Mouse (Mus musculus) MEL (cell line): ENCODE results near the gene Ube2h.

Experiments used
- BHLHE40 ChIP-seq: IDR thresholded peaks from 2 replicates; pipeline ENCODE4 v1.6.1; 2012; ENCODE audit warnings: low read depth, mild to moderate bottlenecking, inconsistent platforms, low read length, improper control_type of control experiment, borderline replicate concordance
- CHD2 ChIP-seq: IDR thresholded peaks from 2 replicates; pipeline ENCODE4 v1.6.1; 2011; ENCODE audit warnings: low read length, improper control_type of control experiment
- CTCF ChIP-seq, 3 experiments: IDR thresholded peaks in 2 of 3; conservative IDR thresholded peaks in 1 of 3; 2 replicates each; pipeline ENCODE4 v1.5.1; 2011 to 2012; ENCODE audit warnings: low read length in 3 of 3, low read depth in 2 of 3, mild to moderate bottlenecking in 2 of 3, improper control_type of control experiment in 1 of 3, inconsistent platforms in 1 of 3, mixed read lengths in 1 of 3, moderate library complexity in 1 of 3; ENCODE audit not compliant: control insufficient read depth in 1 of 3, insufficient read depth in 1 of 3, poor library complexity in 1 of 3, severe bottlenecking in 1 of 3
- EP300 ChIP-seq, 2 experiments: IDR thresholded peaks; 2 replicates each; pipeline ENCODE4 v1.6.1; 2011; ENCODE audit warnings: improper control_type of control experiment in 2 of 2, low read length in 2 of 2, low read depth in 1 of 2, mild to moderate bottlenecking in 1 of 2
- HCFC1 ChIP-seq: IDR thresholded peaks from 2 replicates; pipeline ENCODE4 v1.6.1; 2012; ENCODE audit warnings: low read depth, mild to moderate bottlenecking, inconsistent platforms, low read length, improper control_type of control experiment, moderate library complexity
- POLR2A ChIP-seq, 2 experiments: IDR thresholded peaks; 2 replicates each; pipeline ENCODE4 v1.6.1; 2011 to 2012; ENCODE audit warnings: low read length in 2 of 2, mild to moderate bottlenecking in 2 of 2, control low read depth in 1 of 2, improper control_type of control experiment in 1 of 2, low read depth in 1 of 2, moderate library complexity in 1 of 2; ENCODE audit not compliant: control insufficient read depth in 1 of 2, insufficient read depth in 1 of 2, poor library complexity in 1 of 2
- RAD21 ChIP-seq: IDR thresholded peaks from 2 replicates; pipeline ENCODE4 v1.6.1; 2011; ENCODE audit warnings: mild to moderate bottlenecking, low read depth, low read length, improper control_type of control experiment
- TAL1 ChIP-seq: IDR thresholded peaks from 2 replicates; pipeline ENCODE4 v1.6.1; 2012; ENCODE audit warnings: mild to moderate bottlenecking, inconsistent platforms, low read length, moderate library complexity, mixed read lengths
- UBTF ChIP-seq: IDR thresholded peaks from 2 replicates; pipeline ENCODE4 v1.6.1; 2012; ENCODE audit warnings: low read depth, mild to moderate bottlenecking, inconsistent platforms, low read length, improper control_type of control experiment, moderate library complexity, borderline replicate concordance; ENCODE audit not compliant: insufficient read depth
- USF1 ChIP-seq: IDR thresholded peaks from 2 replicates; pipeline ENCODE4 v1.6.1; 2014; ENCODE audit warnings: low read depth, mild to moderate bottlenecking, inconsistent platforms, low read length, improper control_type of control experiment, moderate library complexity

GRCm38 (mm10) chr6:30238079-30238478 lies 66.3 kb downstream of the Ube2h start:
- TF ChIP-seq CTCF (IDR thresholded peaks at IDR 0.05 in 2 of 3, conservative IDR thresholded peaks at IDR 0.05 in 1 of 3; ENCODE audit: control insufficient read depth in 1 of 3, insufficient read depth in 1 of 3, low read depth in 2 of 3, low read length in 3 of 3, poor library complexity in 1 of 3, severe bottlenecking in 1 of 3) (no peak), RAD21 (no peak), TAL1 (no peak), POLR2A (IDR thresholded peaks at IDR 0.05; ENCODE audit: control insufficient read depth in 1 of 2, insufficient read depth in 1 of 2, low read depth in 1 of 2, low read length in 2 of 2, poor library complexity in 1 of 2) (no peak), USF1 (no peak), HCFC1 (no peak), CHD2 (no peak), BHLHE40 (no peak), UBTF (no peak), EP300 (IDR thresholded peaks at IDR 0.05; ENCODE audit: low read depth in 1 of 2, low read length in 2 of 2) (no peak)
